Mouse (Mus musculus): ENCODE measurements around the gene Smyd3.

- TF ChIP-seq CTCF (IDR thresholded peaks at IDR 0.05; ENCODE audit: extremely low read depth, insufficient read depth, low read length) (no peak), POLR2A (IDR thresholded peaks at IDR 0.05; ENCODE audit: extremely low read depth, insufficient read depth, low read length) (no peak)
These were observed 74.0 kb downstream of the Smyd3 start for GRCm38 (mm10) chr1:179443835-179444234.
